Mouse (Mus musculus): Measurements from ENCODE around the gene Nup93. TPM values are rescaled to one million over a fixed set of nuclear protein-coding genes. Genes with fewer than 3 reads are reported as not detected.
A peak's percentile ranks its signal among the peaks of the same experiment; 100 is the strongest.

Gene Nup93
- polyA plus RNA-seq, 1 experiment from 2014 or later: 64.9 TPM

DNA sequence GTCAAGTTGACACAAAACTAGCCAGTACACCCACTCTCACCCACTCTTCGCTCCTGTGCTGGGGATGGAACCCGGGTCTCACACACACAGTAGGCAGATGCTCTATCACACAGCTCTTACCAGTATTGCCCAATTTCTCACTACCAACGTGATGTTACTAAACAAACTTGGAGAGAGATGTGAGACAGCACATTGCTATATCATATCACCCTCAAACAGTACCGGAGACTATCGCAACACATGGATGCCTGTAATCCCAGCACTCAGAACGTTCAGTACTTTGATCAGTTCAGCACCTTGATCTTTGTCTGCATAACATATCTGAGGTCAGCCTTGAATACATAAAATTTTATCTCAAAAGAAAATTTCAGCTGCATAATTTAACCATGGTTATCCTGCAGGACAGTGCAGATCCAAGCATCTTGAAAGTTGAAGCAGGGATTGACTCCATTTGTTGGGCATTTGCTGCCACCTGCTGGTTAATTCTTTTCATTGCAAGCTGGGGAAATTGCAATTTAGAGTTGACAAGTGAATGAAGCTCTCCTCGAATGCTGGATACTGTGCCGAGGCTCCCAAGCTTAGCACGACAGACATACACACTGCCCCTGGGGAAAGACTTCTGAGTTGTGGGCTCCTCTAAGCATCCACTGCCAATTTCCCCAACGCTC is 15.0 kb upstream of the Nup93 start:
- Histone ChIP-seq H3K9me3 (replicated peaks; ENCODE audit: control insufficient read depth, low read length) (no peaks in the 10 kb centered on the region), H3K27ac (ENCODE audit: low read length) (no peak overlapping the region), H3K4me3 (replicated peaks; ENCODE audit: low read length) (no peak overlapping the region), H3K36me3 (ENCODE audit: control insufficient read depth, insufficient read depth, low read length) (no peaks in the 10 kb centered on the region), H3K4me2 (ENCODE audit: low read depth, low read length) (peak overlapping the region; percentile 32; the same call in 1 of the 2 replicates), H3K27me3 (ENCODE audit: control insufficient read depth, insufficient read depth, low read length) (no peaks in the 10 kb centered on the region), H3K4me1 (ENCODE audit: control insufficient read depth, insufficient read depth, low read length) (peaks cover 3% of the 10 kb centered on the region; the same call in 1 of the 2 replicates), H3K9ac (ENCODE audit: low read length) (no peak overlapping the region)
- no peak for ATAC-seq (ENCODE audit: insufficient read depth, low FRiP score)
- 44% methylated on average over 10 of the region's 10 CpGs for WGBS

DNA sequence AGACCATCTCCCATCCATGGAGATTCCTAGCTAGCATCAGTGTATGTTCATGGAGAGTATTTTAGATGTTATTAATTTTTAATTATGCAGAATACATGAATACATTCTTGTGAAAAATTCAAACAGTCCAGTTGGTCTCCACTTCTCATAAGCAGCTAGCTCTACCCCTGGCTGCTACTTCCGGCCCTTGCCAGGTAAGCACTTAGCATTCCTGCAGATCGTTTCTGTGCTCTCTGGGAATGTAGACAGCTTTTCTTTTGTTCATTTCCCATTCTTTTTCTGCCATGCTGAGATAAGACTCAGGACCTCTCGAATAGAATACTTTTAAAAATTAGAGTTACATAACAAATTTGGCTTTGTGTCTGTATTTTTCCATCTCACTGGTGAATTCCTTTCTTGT is 10.3 kb upstream of the Nup93 start:
- H3K27ac ChIP-seq (ENCODE audit: low read length): no peak overlapping the region

DNA sequence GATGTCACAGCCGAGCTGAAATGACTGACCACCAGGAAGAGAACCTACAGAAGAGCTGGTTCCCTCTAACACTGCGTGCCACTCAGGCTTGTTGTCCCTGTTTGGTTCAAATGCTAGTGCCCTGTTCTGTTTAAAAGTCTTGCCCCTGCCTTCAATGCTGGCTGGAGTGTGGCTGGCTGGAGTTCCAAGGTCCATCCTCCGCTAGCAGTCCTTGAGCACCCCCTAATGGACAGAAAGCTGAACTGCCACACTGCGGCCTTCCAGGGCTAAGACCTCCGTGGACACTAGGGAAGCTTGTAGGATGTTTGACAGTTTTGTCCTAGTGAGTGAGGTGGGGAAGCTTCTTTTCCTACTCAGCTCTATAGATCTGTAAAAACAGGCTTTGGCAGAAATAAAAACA is 8.6 kb upstream of the Nup93 start:
- 20% methylated on average over 5 of the region's 5 CpGs for WGBS
- Histone ChIP-seq H3K36me3 (ENCODE audit: control insufficient read depth, insufficient read depth, low read length) (no peaks in the 10 kb centered on the region), H3K9me3 (replicated peaks; ENCODE audit: control insufficient read depth, low read length) (no peaks in the 10 kb centered on the region), H3K4me1 (ENCODE audit: control insufficient read depth, insufficient read depth, low read length) (no peaks in the 10 kb centered on the region), H3K4me2 (ENCODE audit: low read depth, low read length) (no peak overlapping the region), H3K27me3 (ENCODE audit: control insufficient read depth, insufficient read depth, low read length) (no peaks in the 10 kb centered on the region), H3K4me3 (replicated peaks; ENCODE audit: low read length) (no peak overlapping the region), H3K9ac (ENCODE audit: low read length) (no peak overlapping the region; the same call in 1 of the 2 replicates), H3K27ac (ENCODE audit: low read length) (no peak overlapping the region)
- peak; percentile 39; the same call in 1 of the 2 replicates for ATAC-seq (ENCODE audit: insufficient read depth, low FRiP score)

More for the DNA sequence above, 10.3 kb upstream of the Nup93 start:
- H3K4me3 ChIP-seq (replicated peaks; ENCODE audit: low read length): no peak overlapping the region
- H3K36me3 ChIP-seq (ENCODE audit: control insufficient read depth, insufficient read depth, low read length): no peaks in the 10 kb centered on the region
- no peak for ATAC-seq (ENCODE audit: insufficient read depth, low FRiP score)
- no peak overlapping the region for H3K4me2 ChIP-seq (ENCODE audit: low read depth, low read length)
- H3K27me3 ChIP-seq (ENCODE audit: control insufficient read depth, insufficient read depth, low read length): no peaks in the 10 kb centered on the region
- H3K9ac ChIP-seq (ENCODE audit: low read length): no peak overlapping the region
- 62% methylated on average over 3 of the region's 3 CpGs for WGBS
- H3K4me1 ChIP-seq (ENCODE audit: control insufficient read depth, insufficient read depth, low read length): peaks cover 3% of the 10 kb centered on the region; the same call in 1 of the 2 replicates
- H3K9me3 ChIP-seq (replicated peaks; ENCODE audit: control insufficient read depth, low read length): no peaks in the 10 kb centered on the region

DNA sequence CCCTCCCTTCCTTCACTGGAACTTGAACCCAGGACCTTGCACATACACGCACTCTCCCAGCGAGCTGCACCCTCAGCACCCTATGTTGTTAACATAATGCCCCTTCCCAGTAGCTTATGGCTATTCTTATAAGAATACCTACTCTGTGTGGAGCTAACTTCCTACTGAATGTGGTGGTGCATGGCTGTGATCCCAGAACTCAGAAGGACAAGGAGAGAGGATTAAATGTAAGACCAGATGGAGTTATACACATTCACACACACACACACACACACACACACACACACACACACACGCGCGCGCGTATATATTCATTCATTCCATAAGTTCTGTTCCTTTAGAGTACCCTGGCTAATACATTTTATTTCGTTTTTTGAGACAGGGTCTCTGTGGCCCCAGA is 8.1 kb upstream of the Nup93 start:
- H3K4me1 ChIP-seq (ENCODE audit: control insufficient read depth, insufficient read depth, low read length): no peaks in the 10 kb centered on the region
- no peak overlapping the region for H3K27ac ChIP-seq (ENCODE audit: low read length)
- no peak overlapping the region for H3K4me2 ChIP-seq (ENCODE audit: low read depth, low read length)
- no peaks in the 10 kb centered on the region for H3K9me3 ChIP-seq (replicated peaks; ENCODE audit: control insufficient read depth, low read length)
- no peak for ATAC-seq (ENCODE audit: insufficient read depth, low FRiP score)
- no peak overlapping the region for H3K4me3 ChIP-seq (replicated peaks; ENCODE audit: low read length)
- H3K9ac ChIP-seq (ENCODE audit: low read length): no peak overlapping the region
- H3K27me3 ChIP-seq (ENCODE audit: control insufficient read depth, insufficient read depth, low read length): no peaks in the 10 kb centered on the region
- H3K36me3 ChIP-seq (ENCODE audit: control insufficient read depth, insufficient read depth, low read length): no peaks in the 10 kb centered on the region
- 77% methylated on average over 8 of the region's 8 CpGs for WGBS

DNA sequence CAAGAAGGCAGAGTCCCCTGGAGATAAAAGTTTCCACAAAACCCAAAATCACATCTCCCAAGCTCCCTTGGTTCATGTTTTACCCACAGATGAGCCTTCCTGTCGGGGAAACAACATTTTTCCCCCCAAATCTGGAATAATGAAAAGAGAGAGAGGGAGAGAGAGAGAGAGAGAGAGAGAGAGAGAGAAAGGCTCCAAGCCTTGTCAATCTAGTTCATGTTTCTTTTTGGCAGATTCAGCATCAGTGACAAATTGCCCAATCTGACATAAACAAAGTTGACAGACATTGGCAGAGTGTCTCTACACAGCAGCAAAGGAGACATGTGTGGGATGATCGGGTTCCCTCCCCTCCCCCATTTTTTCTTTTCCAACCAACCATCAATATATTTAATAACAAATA is 6.9 kb upstream of the Nup93 start:
- Histone ChIP-seq H3K9ac (ENCODE audit: low read length) (no peak overlapping the region), H3K9me3 (replicated peaks; ENCODE audit: control insufficient read depth, low read length) (no peaks in the 10 kb centered on the region), H3K4me3 (replicated peaks; ENCODE audit: low read length) (no peak overlapping the region), H3K4me2 (ENCODE audit: low read depth, low read length) (no peak overlapping the region), H3K4me1 (ENCODE audit: control insufficient read depth, insufficient read depth, low read length) (no peaks in the 10 kb centered on the region), H3K27ac (ENCODE audit: low read length) (no peak overlapping the region), H3K36me3 (ENCODE audit: control insufficient read depth, insufficient read depth, low read length) (no peaks in the 10 kb centered on the region), H3K27me3 (ENCODE audit: control insufficient read depth, insufficient read depth, low read length) (no peaks in the 10 kb centered on the region)
- ATAC-seq (ENCODE audit: insufficient read depth, low FRiP score): no peak
- WGBS: 68% methylated on average over 2 of the region's 2 CpGs

DNA sequence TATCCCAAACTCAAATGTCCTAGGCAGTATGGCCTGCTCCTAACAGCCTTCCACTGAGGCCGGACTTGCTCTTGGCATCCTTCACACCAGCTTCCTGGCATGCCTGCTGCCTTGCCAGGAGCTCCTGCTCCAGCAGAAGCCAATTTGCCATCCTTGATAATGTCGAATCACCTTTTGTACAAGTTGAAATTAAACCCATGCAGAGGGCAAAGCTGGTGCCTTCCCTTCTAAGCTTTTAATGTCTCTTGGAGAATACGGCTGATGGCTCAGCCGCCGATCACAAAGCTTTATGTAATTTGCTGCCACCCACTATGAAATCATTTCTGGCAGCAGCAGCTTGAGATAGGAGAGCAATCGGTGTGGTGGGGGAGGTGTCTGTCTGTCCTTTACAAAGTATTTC is 4.7 kb upstream of the Nup93 start:
- WGBS: 72% methylated on average over 6 of the region's 6 CpGs
- Histone ChIP-seq H3K9me3 (replicated peaks; ENCODE audit: control insufficient read depth, low read length) (no peaks in the 10 kb centered on the region), H3K4me3 (replicated peaks; ENCODE audit: low read length) (no peak overlapping the region), H3K4me2 (ENCODE audit: low read depth, low read length) (no peak overlapping the region), H3K4me1 (ENCODE audit: control insufficient read depth, insufficient read depth, low read length) (0 out of 2 replicates have a peak, but pooled peaks cover 2% of the 10 kb centered on the region), H3K27ac (ENCODE audit: low read length) (no peak overlapping the region), H3K36me3 (ENCODE audit: control insufficient read depth, insufficient read depth, low read length) (no peaks in the 10 kb centered on the region), H3K27me3 (ENCODE audit: control insufficient read depth, insufficient read depth, low read length) (no peaks in the 10 kb centered on the region), H3K9ac (ENCODE audit: low read length) (no peak overlapping the region)
- no peak for ATAC-seq (ENCODE audit: insufficient read depth, low FRiP score)

DNA sequence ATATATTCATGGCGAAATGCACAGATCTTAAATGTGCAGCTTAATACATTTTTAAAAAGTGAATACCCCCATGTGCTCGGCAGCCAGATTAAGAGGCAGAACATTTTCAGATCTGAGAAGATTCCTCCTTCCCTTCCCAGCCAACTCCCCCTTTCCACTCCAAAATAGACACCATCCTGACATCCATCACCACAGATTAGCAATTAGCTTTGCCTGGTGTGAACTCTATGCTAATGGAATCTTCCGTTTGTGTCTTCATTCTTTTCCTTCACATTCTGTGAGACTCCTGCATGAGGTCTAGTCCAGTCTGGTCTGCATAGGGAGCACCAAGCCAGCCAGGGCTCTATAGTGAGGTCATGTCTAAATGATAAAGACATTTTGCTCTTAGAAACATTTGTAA is 4.1 kb upstream of the Nup93 start:
- Histone ChIP-seq H3K4me1 (ENCODE audit: control insufficient read depth, insufficient read depth, low read length) (peaks cover 6% of the 10 kb centered on the region), H3K4me3 (replicated peaks; ENCODE audit: low read length) (no peak overlapping the region), H3K9me3 (replicated peaks; ENCODE audit: control insufficient read depth, low read length) (no peaks in the 10 kb centered on the region), H3K27me3 (ENCODE audit: control insufficient read depth, insufficient read depth, low read length) (no peaks in the 10 kb centered on the region), H3K4me2 (ENCODE audit: low read depth, low read length) (no peak overlapping the region), H3K36me3 (ENCODE audit: control insufficient read depth, insufficient read depth, low read length) (no peaks in the 10 kb centered on the region), H3K9ac (ENCODE audit: low read length) (no peak overlapping the region), H3K27ac (ENCODE audit: low read length) (no peak overlapping the region)
- WGBS: 63% methylated on average over 3 of the region's 3 CpGs
- no peak for ATAC-seq (ENCODE audit: insufficient read depth, low FRiP score)

DNA sequence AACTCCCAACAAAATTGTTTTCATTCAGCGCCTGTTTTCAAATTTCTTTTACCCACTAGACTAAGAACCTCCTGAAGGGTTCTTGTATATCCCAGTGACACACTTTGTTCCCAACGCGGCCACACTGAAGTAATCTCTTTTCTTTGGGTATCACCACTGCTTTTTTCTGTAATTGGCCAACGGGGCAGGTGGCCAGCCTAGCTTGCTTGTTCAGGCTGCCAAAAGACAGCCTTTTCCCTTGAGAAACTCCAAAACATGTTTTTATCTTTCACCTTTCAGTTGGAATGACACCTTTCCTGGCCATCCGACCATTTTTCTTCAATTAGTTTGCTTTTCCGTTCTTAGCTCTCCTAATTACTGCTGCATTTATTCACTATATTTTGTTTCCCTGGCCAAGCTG is 545 bp upstream of the Nup93 start:
- H3K9me3 ChIP-seq (replicated peaks; ENCODE audit: control insufficient read depth, low read length): no peaks in the 10 kb centered on the region
- no peak for ATAC-seq (ENCODE audit: insufficient read depth, low FRiP score)
- H3K27ac ChIP-seq (ENCODE audit: low read length): no peak overlapping the region; the same call in 1 of the 2 replicates
- no peaks in the 10 kb centered on the region for H3K27me3 ChIP-seq (ENCODE audit: control insufficient read depth, insufficient read depth, low read length)
- H3K9ac ChIP-seq (ENCODE audit: low read length): peak overlapping the region; percentile 61; the same call in 1 of the 2 replicates
- WGBS: 67% methylated on average over 6 of the region's 6 CpGs
- peaks cover 7% of the 10 kb centered on the region for H3K4me1 ChIP-seq (ENCODE audit: control insufficient read depth, insufficient read depth, low read length)
- peak overlapping the region; percentile 88 for H3K4me3 ChIP-seq (replicated peaks; ENCODE audit: low read length)
- H3K36me3 ChIP-seq (ENCODE audit: control insufficient read depth, insufficient read depth, low read length): no peaks in the 10 kb centered on the region
- H3K4me2 ChIP-seq (ENCODE audit: low read depth, low read length): peak overlapping the region; percentile 59

DNA sequence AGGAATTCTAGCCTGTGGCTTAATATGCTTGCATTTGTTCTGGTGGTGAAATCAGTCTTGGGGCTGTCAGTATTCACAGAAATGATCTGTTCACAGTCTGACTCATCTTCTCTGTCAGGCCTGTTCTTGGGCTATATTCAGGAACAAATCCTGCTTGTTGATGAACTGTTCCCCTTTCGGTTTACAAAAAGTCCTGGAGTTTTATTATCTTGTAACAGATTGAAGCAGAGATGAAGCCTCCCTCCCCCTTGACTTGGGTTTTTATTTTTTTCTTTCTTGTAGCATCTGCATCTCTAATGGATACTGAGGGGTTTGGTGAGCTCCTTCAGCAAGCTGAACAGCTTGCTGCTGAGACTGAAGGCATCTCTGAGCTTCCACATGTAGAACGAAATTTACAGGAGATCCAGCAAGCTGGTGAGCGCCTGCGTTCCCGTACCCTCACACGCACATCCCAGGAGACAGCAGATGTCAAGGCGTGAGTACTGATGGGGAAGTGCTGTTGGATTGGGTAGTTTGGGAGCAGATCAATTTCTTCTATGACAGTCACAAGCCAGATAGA is 13.1 kb downstream of the Nup93 start:
- ATAC-seq (ENCODE audit: insufficient read depth, low FRiP score): no peak

More for the DNA sequence above, 13.1 kb downstream of the Nup93 start:
- Histone ChIP-seq H3K9me3 (replicated peaks; ENCODE audit: control insufficient read depth, low read length) (no peaks in the 10 kb centered on the region), H3K36me3 (ENCODE audit: control insufficient read depth, insufficient read depth, low read length) (no peaks in the 10 kb centered on the region), H3K4me3 (replicated peaks; ENCODE audit: low read length) (no peak overlapping the region), H3K27ac (ENCODE audit: low read length) (no peak overlapping the region), H3K27me3 (ENCODE audit: control insufficient read depth, insufficient read depth, low read length) (no peaks in the 10 kb centered on the region), H3K4me2 (ENCODE audit: low read depth, low read length) (no peak overlapping the region), H3K9ac (ENCODE audit: low read length) (no peak overlapping the region), H3K4me1 (ENCODE audit: control insufficient read depth, insufficient read depth, low read length) (no peaks in the 10 kb centered on the region)
- WGBS: 88% methylated on average over 7 of the region's 7 CpGs

All from stomach, embryonic 16.5 days (tissue).